Mouse (Mus musculus) hindbrain, embryonic 15.5 days (tissue): ENCODE measurements at regions not wholly inside any gene's neighbourhood (a gene's known extent, or its start where the extent isn't known, plus 50 kb on each side); places are given as distances from the start of the nearest gene placed in this dataset.
A peak's percentile ranks its signal among the peaks of the same experiment; 100 is the strongest.

ENCODE experiments used
- ATAC-seq: fragments of 200-750 bp; cut with Nextera tagmentation; 2 replicates; pipeline ENCODE4 v1.8.0; 2017; ENCODE audit warnings: low read depth, moderate number of reproducible peaks, moderate TSS enrichment; ENCODE audit not compliant: low FRiP score
- H3K27ac ChIP-seq: fragments of 300-500 bp; sonication (generic); replicated peaks from 2 replicates; pipeline ENCODE4 v1.5.1; 2015; ENCODE audit warnings: mild to moderate bottlenecking, inconsistent platforms
- H3K27me3 ChIP-seq: fragments of 300-500 bp; sonication (generic); 2 replicates; pipeline ENCODE4 v1.6.1; 2015; ENCODE audit warnings: control low read depth, inconsistent platforms
- H3K36me3 ChIP-seq: fragments of 300-500 bp; sonication (generic); 2 replicates; pipeline ENCODE4 v1.6.1; 2015; ENCODE audit warnings: control low read depth, inconsistent platforms
- H3K4me1 ChIP-seq: fragments of 300-500 bp; sonication (generic); replicated peaks from 2 replicates; pipeline ENCODE4 v1.6.1; 2015; ENCODE audit warnings: control low read depth, inconsistent platforms
- H3K4me2 ChIP-seq: fragments of 300-500 bp; sonication (generic); 2 replicates; pipeline ENCODE4 v1.6.1; 2015; ENCODE audit warnings: moderate library complexity, mild to moderate bottlenecking, inconsistent platforms
- H3K4me3 ChIP-seq: fragments of 300-500 bp; sonication (generic); 2 replicates; pipeline ENCODE4 v1.5.1; 2015; ENCODE audit warnings: mild to moderate bottlenecking, inconsistent platforms
- H3K9ac ChIP-seq: fragments of 300-500 bp; sonication (generic); 2 replicates; pipeline ENCODE4 v1.6.1; 2015; ENCODE audit warnings: inconsistent platforms
- H3K9me3 ChIP-seq: fragments of 300-500 bp; sonication (generic); 2 replicates; pipeline ENCODE4 v1.6.1; 2016; ENCODE audit warnings: control low read depth, inconsistent platforms
- WGBS: fragments of 180-500 bp; shearing (Covaris S2); methylation state at CpG from one replicate; pipeline ENCODE4 v1.1.7; 2015; 5-methylcytosine and 5-hydroxymethylcytosine counted together

GRCm38 (mm10) chr15:59154407-59155288 is 265.6 kb downstream of the Gm49356 start:
- Histone ChIP-seq H3K4me2 (no peak overlapping the region), H3K9me3 (no peaks in the 10 kb centered on the region), H3K9ac (no peak overlapping the region), H3K36me3 (no peaks in the 10 kb centered on the region), H3K4me3 (no peak overlapping the region), H3K4me1 (peaks cover 24% of the 10 kb centered on the region), H3K27ac (peak overlapping the region; percentile 60), H3K27me3 (no peaks in the 10 kb centered on the region)
- WGBS: 12% methylated on average over 6 of the region's 6 CpGs
- peak; percentile 90 for ATAC-seq

GRCm38 (mm10) chr15:59155289-59155623 is 266.2 kb downstream of the Gm49356 start:
- H3K27ac ChIP-seq: peak overlapping the region; percentile 60
- 0 out of 2 replicates have a peak, but pooled peaks have one; percentile 20 for ATAC-seq

GRCm38 (mm10) chr15:59156328-59156727 is 267.2 kb downstream of the Gm49356 start:
- Histone ChIP-seq H3K9ac (no peak overlapping the region), H3K4me2 (no peak overlapping the region), H3K36me3 (no peaks in the 10 kb centered on the region), H3K27ac (no peak overlapping the region), H3K4me3 (no peak overlapping the region), H3K9me3 (no peaks in the 10 kb centered on the region), H3K4me1 (peaks cover 24% of the 10 kb centered on the region), H3K27me3 (no peaks in the 10 kb centered on the region)
- ATAC-seq: no peak
- 85% methylated on average over 7 of the region's 7 CpGs for WGBS

More at GRCm38 (mm10) chr15:59155289-59155623, 266.2 kb downstream of the Gm49356 start:
- Histone ChIP-seq H3K9me3 (no peaks in the 10 kb centered on the region), H3K4me2 (no peak overlapping the region), H3K4me3 (no peak overlapping the region), H3K4me1 (peaks cover 24% of the 10 kb centered on the region), H3K36me3 (no peaks in the 10 kb centered on the region), H3K27me3 (no peaks in the 10 kb centered on the region), H3K9ac (no peak overlapping the region)

- 97% methylated on average over 4 of the region's 4 CpGs for WGBS
- ATAC-seq: no peak
Observed at GRCm38 (mm10) chr15:59158760-59159159, 269.7 kb downstream of the Gm49356 start.

GRCm38 (mm10) chr15:59160931-59161920 is 272.1 kb downstream of the Gm49356 start:
- no peak overlapping the region for H3K4me3 ChIP-seq
- no peak for ATAC-seq
- no peak overlapping the region for H3K4me2 ChIP-seq
- no peak overlapping the region for H3K9ac ChIP-seq
- no peak overlapping the region for H3K27ac ChIP-seq
- no peaks in the 10 kb centered on the region for H3K36me3 ChIP-seq
- H3K27me3 ChIP-seq: no peaks in the 10 kb centered on the region
- 95% methylated on average over 16 of the region's 17 CpGs for WGBS
- H3K4me1 ChIP-seq: no peaks in the 10 kb centered on the region
- no peaks in the 10 kb centered on the region for H3K9me3 ChIP-seq

More at GRCm38 (mm10) chr15:59158760-59159159, 269.7 kb downstream of the Gm49356 start:
- Histone ChIP-seq H3K9ac (no peak overlapping the region), H3K4me3 (no peak overlapping the region), H3K4me2 (no peak overlapping the region), H3K4me1 (peaks cover 18% of the 10 kb centered on the region), H3K9me3 (no peaks in the 10 kb centered on the region), H3K36me3 (no peaks in the 10 kb centered on the region), H3K27ac (no peak overlapping the region), H3K27me3 (no peaks in the 10 kb centered on the region)

- H3K27ac ChIP-seq: no peak overlapping the region
- H3K9me3 ChIP-seq: no peaks in the 10 kb centered on the region
- H3K9ac ChIP-seq: no peak overlapping the region
- no peaks in the 10 kb centered on the region for H3K27me3 ChIP-seq
- 84% methylated on average over 8 of the region's 8 CpGs for WGBS
- ATAC-seq: no peak
- H3K36me3 ChIP-seq: no peaks in the 10 kb centered on the region
- H3K4me3 ChIP-seq: no peak overlapping the region
- no peak overlapping the region for H3K4me2 ChIP-seq
- no peaks in the 10 kb centered on the region for H3K4me1 ChIP-seq
Observed at GRCm38 (mm10) chr15:59167937-59168659, 279.0 kb downstream of the Gm49356 start.

- Histone ChIP-seq H3K4me2 (no peak overlapping the region), H3K9me3 (no peaks in the 10 kb centered on the region), H3K4me3 (no peak overlapping the region), H3K9ac (no peak overlapping the region), H3K27me3 (no peaks in the 10 kb centered on the region), H3K36me3 (no peaks in the 10 kb centered on the region), H3K27ac (no peak overlapping the region), H3K4me1 (no peaks in the 10 kb centered on the region)
- no peak for ATAC-seq
- WGBS: 68% methylated on average over 4 of the region's 4 CpGs
Observed at GRCm38 (mm10) chr15:59168660-59169170, 279.6 kb downstream of the Gm49356 start.

- no peaks in the 10 kb centered on the region for H3K4me1 ChIP-seq
- H3K9ac ChIP-seq: no peak overlapping the region
- no peak overlapping the region for H3K4me3 ChIP-seq
- H3K36me3 ChIP-seq: no peaks in the 10 kb centered on the region
- H3K4me2 ChIP-seq: no peak overlapping the region
- H3K27ac ChIP-seq: no peak overlapping the region
- WGBS: 90% methylated on average over 12 of the region's 12 CpGs
- H3K27me3 ChIP-seq: no peaks in the 10 kb centered on the region
- no peaks in the 10 kb centered on the region for H3K9me3 ChIP-seq
- no peak for ATAC-seq
Observed at GRCm38 (mm10) chr15:59169237-59169797, 280.2 kb downstream of the Gm49356 start.

GRCm38 (mm10) chr15:59169831-59170230 is 280.7 kb downstream of the Gm49356 start:
- Histone ChIP-seq H3K9ac (no peak overlapping the region), H3K4me3 (no peak overlapping the region), H3K9me3 (no peaks in the 10 kb centered on the region), H3K27ac (no peak overlapping the region), H3K27me3 (no peaks in the 10 kb centered on the region), H3K4me1 (no peaks in the 10 kb centered on the region), H3K36me3 (no peaks in the 10 kb centered on the region), H3K4me2 (no peak overlapping the region)
- ATAC-seq: no peak
- WGBS: 94% methylated on average over 3 of the region's 3 CpGs

GRCm38 (mm10) chr15:59171120-59171519 is 282.0 kb downstream of the Gm49356 start:
- no peak for ATAC-seq
- Histone ChIP-seq H3K9ac (no peak overlapping the region), H3K27me3 (no peaks in the 10 kb centered on the region), H3K4me3 (no peak overlapping the region), H3K27ac (no peak overlapping the region), H3K4me1 (no peaks in the 10 kb centered on the region), H3K36me3 (no peaks in the 10 kb centered on the region), H3K9me3 (no peaks in the 10 kb centered on the region), H3K4me2 (no peak overlapping the region)
- WGBS: 29% methylated on average over 6 of the region's 6 CpGs
